Mouse (Mus musculus) cerebellum, postnatal 36 days (tissue): Measurements from ENCODE around the gene Ano6.

ENCODE experiments used
- DNase-seq, 2 experiments: peaks; one replicate each; pipeline ENCODE4 v3.0.0; 2021 to 2022; ENCODE audit warnings: mixed read lengths in 2 of 2

The Ano6 gene

DNA sequence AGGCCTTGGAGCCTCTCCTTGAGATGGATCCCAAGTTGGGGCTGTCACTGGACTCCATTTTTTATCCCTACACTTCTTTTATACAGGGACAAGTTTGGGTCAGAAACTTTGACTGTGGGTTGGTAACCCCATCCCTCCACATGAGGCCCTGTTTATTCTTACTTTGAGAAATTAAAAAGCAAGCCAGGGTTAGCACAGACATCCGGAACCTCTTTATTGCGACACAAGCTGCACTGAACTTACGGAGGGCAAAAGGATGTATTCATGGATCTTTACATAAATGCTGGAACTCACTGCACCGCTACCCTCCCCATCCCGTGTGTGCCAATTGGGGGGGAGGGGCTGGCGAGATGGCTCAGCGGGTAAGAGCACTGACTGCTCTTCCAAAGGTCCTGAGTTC, 105.1 kb downstream of the Ano6 start:
- no peak for DNase-seq

DNA sequence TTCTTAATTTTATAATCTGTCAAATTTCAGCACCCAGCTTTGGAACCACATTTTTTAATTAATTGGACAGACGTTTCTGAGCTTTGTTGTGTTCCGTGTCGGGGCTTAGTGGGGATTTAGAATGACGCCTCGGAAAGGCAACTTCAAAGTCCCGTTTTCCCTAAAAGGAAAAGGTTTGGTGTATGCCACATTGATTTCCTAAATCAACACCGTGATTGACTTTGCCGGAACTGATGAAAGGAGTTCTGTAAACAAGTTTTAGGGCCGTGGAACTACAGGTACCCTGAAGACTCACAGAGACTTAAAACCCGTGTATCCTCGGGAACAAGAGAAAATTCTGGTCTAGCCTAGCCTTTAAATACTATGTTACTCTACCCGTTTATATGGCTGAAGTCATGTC, 107.0 kb downstream of the Ano6 start:
- no peak for DNase-seq

DNA sequence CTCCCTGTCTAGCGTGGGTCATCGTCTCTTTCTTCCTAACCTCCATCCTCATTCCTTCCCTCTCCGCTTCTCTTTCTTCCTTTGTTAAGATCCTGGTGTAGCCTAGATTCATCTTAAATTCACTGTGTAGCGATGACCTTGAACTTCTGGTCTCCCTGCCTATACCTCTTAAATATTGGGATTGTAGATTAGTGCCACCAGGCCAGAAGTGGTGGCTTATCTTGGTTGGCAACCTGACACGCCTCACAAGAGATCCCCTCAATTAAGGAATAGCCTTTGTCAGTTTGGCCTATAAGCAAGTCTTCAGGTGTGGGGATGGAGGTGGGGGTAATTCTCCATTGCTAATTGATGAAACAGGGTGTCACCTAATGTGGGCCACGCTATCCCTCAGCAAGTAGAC, 107.8 kb downstream of the Ano6 start:
- DNase-seq: no peak

DNA sequence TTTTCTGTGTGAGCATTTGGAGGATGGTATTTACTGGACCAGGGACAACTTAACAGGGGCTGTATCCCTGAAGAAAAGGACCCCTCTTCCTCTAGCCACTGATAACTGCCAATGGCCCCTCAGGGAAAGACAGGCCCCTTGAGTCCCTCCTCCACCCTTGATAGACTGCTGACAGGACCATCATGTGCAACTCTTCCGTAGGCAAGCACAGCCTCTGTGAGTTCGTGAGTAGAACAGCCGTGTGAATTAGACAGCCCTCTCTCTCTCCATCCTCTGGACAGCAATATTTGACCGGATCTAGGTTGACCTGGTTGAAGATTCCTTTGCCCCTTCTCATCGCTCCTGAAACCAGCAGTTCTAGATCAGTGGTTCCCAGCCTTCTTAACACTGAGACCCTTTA, 111.8 kb downstream of the Ano6 start:
- no peak for DNase-seq

DNA sequence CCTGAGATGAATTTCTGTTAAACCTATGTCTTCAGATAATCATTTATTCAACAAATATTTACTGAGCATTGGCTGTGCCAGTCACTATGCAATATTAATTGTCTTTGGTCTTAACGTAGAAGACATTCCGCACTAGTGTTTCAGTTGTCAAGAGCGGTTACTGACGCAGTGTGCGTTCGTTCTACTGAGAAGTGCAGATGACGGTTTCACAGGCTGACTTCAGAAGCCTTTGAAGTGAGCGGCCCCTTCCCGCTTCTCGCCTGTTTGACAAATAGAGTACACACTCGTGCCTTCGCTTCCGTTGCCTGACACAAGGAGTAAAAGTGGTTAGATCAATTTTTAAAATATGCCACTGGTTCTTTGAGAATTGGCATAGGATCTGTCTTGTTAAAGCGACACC, 113.6 kb downstream of the Ano6 start:
- no peak for DNase-seq

DNA sequence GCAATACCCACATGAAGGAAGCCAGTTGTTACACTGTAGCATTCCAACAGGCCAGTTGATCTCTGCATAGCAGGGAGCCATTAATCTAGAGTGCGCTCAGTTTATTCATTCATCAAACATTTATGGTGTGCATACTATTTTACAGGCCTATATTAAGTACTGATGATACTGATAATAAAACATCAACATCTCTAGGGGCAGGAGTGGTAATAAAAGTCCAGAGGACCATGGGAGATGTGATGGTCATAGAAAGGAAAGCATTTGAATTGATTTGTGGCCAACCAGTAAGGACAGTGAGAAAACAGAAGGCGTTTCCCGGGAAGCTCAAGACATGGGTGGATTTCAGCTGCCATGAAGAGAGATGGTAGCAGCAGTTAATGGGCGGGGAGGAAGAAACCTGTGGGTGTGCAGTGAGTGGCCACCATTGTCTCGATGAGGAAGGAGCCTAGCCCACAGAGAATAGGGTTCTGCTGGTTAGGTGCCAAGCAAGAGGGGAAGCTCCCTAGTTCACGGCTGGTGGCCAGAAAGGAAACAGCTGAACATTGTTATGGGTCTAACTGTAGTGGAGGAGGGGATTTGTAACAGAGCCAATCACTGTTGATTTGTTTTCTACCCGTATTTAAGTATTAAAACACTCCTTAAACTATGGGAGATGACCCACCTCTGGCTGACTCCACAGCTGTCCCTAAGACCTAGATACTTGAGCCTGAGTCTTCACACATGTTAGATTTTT, 115.5 kb downstream of the Ano6 start:
- DNase-seq: no peak

DNA sequence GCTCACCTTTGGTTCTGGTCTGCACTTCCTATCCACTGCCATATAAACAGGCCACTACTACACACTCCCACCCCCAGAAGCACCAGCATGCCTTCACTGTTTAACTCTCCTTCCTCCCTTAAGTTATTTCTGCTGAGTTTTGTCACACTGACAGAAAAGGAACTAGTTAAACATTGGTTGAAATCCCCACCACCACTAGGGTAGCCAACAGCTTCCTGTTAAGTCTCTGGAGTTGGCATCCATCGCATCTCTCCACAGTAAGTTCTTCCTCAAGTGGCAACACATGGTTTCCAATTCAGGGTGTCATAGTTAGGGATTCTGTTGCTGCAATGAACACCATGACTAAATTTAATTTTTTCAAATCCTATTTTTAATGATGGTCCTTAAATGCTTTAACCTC, 116.2 kb downstream of the Ano6 start:
- DNase-seq: no peak

DNA sequence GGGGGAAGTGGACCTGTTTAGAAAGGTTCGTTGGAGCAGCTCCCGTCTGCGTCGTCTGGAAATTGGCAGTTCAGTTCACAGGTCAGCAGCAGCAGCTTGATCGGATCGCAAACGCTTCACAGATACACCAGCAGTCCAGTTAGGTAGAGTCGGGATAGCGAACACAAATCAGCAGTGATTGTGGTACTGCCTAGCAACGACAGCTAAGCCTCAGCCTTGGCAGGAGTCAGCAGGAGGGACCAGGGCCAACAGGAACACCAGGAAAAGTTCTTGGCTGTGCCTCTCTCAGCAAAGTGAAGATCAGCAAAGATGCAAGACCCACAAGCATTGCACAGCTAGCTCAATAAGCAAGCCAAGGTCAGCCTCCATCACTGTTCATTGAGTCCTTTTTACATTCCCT, 116.7 kb downstream of the Ano6 start:
- DNase-seq: peak in 1 of 2 experiments; percentile 5

DNA sequence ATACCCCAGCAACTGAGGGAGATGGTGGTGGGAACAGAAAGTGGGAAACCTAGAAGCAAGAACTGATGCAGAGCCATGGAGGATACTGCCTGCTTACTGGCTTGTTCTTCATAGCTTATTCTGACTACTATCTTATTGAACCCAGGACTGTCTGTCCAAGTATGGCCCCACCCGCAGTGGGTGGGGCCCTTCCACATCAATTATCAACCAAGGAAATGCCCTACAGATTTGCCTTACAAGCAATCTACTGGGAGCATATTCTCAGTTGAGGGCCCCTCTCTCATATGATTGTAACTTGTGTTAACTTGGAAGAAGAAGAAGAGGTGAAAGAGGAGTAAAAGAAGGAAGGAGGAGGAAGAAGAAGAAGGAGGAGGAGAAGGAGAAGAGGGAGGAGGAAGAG, 117.3 kb downstream of the Ano6 start:
- DNase-seq: no peak

DNA sequence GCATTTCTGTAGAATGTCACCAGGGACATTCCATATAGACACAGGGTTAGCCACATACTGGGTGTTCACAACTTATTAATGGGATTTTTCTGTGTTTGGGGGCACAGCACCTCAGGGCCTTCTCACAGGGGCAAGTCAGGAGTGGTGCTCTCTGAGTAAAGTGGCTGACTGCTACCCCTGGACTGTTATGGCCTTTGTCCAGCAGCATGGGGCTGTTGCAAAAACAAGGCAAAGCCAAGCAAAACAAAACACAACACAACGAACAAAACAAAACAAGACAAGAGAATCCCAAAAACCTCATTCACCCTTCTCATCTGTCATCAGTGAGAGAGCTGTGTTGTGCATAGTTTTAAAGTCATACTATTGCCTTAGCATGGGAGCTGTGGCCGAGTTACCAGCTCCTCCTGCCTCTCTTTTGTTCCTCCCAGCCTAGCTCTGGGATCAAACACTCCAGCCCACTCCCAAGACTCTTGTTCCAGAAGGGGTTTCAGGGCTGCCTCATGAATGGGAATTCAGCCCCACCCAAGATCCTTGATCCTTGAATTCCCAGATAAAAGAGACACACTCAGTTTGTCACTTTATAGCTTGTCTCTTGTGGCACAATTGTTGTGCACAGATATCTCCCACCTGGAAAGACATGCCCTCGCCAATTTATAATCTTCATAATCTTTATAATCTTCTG, 119.6 kb downstream of the Ano6 start:
- DNase-seq: no peak

DNA sequence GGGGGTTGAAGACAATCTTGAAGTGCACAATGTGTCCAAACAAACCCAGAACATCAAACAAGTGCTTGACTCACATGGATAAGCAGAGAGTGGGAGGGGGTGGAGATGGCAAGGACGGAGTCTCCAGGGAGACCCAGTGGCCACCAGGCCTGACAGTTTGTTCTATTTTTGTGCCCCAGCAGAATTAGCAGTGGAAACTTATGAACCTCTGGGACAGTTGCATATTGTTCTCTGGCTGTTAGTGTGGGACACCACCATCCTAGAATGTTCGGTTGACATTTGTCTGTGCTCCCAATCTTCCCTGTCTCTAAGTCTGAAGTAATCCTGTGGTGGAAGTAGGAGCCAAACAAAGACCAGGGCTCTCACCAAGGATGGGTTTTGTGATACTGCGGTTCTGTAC, 124.3 kb downstream of the Ano6 start:
- no peak for DNase-seq

DNA sequence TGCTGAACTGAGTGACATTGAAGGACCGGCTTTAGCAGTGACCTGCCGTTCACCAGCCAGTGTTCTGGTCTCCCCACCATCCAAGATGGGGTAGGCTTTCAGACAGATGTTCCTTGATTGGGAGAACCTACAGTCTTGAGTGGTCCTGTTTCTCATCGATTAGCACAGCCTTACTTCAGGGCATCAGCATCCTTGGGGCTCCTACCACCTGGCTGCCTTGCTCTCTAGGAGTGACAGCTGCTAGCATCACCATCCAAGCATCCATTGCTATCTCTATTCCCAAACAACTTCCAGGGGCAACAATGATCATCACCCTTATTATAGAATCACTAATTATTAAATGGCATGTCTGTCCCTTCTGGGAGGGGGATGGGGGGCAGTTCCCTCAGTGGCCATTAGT, 124.8 kb downstream of the Ano6 start:
- no peak for DNase-seq

DNA sequence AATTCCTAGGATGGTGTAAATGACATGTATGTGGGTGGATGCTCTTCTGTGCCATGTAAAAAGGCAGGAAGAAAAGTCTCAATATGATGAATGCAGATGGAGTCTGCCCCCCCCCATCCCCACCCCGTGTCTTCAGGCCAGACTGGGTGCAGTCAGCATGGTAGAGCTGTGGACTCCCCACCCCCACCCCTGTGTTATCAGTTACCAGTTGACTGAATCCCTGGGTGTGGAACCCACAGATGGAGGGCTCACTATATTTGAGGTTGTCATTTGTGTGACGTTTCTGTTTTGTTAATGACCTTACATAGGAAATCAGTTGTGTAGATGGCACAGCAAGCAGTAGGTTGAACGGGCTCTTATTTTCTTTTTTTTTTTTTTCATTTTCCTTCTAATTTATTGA, 126.7 kb downstream of the Ano6 start:
- DNase-seq: no peak

DNA sequence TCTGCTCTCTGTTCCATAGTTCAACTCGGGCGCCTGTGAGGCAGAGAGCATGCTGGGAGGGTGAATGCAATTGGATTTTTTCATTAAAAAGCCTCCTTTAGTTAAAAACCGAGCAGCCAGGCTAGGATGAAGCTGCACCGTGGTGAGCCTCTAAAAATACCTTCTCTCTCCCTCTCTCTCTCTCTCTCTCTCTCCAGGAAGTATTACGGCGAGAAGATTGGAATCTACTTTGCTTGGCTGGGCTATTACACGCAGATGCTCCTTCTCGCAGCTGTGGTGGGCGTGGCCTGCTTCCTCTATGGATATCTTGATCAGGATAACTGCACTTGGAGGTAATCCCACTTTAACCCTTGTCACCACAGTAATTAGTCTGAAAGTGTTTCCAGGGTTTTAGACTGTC, 129.4 kb downstream of the Ano6 start:
- DNase-seq: no peak

DNA sequence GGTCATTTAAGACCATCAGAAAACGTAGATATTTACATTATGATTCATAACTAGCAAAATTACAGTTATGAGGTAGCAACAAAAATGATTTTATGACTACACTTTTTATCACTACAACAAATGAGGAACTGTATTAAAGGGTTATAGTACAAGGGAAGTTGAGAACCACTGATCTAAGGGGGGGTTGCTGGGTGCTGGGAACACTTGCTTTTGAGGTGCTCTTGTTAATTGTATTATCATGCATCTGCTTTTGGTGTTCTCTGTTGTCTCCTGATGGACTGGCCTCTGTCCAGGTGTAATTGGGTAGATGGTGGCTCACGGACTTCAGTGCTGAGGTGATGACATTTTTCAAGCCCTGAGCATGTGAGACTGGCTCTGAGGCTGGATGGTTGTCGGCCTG, 130.4 kb downstream of the Ano6 start:
- no peak for DNase-seq

DNA sequence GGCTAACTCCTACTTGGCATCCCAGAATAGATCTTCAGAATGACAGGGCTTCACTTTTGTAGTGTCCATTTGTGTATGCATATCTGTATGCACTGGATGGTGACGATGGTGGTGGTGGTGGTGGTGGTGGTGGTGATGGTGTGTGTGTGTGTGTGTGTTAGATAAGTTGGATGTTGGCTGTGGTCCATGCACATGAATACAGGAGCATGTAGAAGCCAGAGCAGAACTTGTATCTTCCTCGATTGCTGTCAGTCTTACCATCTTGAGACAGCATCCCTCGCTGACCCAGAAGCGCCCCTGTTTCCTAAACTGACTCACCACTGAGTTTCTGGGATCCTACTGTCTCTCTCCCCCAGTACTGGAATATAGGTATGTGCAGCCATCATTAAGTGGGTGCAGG, 131.0 kb downstream of the Ano6 start:
- no peak for DNase-seq

DNA sequence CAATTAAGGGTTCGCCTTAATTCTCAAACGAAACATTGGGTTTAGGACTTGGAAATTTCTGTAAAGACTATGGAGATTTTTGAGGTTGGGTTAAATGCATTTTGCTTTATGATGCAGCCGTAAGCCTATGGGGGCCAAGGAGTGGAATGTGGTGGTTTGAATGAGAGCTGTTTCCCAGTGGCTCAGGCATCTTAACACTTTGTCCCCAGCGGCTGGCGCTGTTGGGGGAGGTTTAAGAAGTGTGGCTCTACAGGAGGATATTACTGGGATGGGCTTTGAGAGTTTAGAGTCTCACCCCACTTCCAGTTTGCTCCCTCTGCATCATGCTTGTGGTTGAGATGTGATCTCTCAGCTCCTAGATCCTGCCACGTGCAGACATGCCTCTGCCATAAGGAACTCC, 131.9 kb downstream of the Ano6 start:
- no peak for DNase-seq

DNA sequence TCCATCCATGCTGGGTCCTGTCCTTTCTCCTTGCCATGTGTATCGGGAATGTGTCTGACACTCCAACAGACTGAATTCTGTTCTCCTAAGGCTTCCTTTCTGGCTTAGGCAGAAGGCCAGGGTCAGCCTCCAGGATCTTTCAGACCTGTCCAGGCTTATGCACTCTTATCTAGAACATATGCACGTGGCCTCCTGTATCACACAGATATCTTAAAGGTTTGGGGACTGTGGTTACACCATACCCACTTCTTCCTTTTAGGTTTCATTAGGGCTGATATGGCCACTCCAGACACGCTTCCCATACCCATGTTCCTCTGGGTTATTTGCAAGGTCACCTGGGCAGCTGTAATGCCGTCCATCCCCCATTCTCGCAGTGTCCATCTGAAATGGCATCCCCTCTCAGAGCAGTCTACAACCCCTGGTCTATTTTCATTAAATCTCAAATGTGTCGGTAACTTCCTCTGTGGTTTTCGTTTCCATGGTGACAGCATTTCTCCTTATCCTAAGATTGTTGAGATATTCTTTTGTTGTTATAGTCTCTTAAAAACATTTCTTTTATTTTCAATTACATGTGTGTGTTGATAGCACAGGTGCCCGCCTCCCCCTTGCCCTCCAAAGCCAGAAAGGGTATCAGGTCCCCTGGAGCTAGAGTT, 134.8 kb downstream of the Ano6 start:
- no peak for DNase-seq

DNA sequence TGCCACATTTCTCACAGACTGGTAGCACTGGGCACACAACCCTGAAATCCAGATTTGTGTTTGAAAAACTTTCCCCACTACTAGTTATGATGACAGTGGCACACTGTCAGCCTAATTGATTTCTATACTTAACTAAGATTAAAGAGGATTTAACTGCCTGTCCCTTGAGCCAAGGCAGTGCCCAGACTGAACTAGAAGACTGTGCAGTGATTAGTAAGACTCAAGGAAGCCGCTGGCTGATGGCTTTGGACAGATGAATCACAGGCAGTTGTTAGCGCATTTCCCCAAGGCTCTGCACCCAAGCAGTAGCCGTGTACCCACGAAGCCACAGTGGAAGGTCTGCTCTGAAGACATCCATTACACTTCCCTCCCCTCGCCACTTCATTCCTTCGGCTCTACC, 138.4 kb downstream of the Ano6 start:
- no peak for DNase-seq

DNA sequence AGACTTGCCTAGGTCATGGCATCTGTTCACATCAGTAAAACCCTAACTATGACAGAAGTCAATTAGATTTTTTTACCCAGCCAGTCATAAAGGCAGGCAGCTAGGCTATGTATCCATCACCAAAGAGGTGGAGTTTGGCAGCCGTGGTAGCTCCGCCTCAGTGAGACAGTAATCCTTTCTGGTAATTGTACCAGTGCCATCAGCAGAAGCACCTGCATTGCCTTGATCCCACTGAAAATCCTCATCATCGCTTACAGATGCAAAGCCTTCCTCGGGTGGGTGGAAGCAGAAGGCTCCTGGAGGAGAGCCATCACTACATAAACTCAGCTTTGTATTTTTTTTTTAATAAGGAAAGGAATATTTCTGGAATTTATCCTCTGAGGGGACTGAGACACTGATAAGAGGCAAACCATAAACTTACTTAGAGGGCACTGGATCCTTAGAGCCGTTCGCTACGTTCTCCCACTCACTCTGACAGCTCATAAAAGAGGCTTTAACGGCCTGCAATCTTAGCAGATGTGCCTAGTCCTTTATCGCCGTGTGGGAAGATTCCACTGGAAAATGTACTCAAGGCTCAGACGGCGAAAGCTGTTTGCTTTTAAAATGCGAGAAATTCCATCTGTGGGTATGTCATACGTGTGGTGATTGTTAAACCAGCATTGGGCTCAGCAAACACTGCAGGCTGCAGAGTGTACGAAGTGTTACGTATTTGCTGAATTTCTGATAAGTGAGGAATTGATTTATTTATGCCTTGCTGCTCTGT, 140.6 kb downstream of the Ano6 start:
- no peak for DNase-seq

DNA sequence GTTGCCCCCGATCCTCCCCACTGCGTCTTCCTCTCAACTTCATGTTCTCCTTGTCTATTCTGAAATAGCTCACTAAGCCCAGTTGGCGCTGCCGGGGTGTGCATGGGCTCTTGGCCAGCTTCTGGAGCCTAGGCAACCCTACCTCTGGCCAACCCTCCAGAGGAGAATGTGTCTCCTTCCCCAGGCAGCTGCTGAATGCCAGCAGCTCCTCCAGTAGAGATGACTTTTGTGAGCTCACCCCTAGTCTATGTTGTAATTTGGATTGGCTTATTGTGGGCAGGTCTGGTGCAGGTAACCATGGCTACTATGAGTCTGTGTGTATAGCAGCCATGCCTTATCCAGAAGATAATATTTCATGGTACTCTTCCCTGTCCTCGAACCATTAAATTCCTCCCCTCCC, 141.7 kb downstream of the Ano6 start:
- peak; percentile 10 to 14 for DNase-seq

DNA sequence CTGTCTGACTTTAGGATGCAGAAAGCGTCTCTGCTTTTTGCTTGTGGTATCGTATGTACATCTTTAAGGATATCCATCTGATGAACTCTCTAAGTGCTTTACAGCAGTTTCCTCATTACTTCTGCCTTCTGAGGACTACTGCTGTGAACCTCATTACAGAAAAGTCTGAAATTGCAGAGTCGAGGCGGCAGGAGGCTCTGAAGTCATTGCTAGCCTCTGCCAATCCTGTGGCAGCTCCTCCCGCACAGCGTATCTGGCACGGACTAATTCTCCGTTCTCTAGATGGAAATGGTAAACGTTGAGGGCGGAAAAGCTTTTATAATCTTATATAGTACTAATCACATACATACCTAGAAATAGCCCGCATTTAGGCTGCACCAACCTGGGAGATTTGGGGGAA, 144.5 kb downstream of the Ano6 start:
- DNase-seq: peak; percentile 27 to 30

DNA sequence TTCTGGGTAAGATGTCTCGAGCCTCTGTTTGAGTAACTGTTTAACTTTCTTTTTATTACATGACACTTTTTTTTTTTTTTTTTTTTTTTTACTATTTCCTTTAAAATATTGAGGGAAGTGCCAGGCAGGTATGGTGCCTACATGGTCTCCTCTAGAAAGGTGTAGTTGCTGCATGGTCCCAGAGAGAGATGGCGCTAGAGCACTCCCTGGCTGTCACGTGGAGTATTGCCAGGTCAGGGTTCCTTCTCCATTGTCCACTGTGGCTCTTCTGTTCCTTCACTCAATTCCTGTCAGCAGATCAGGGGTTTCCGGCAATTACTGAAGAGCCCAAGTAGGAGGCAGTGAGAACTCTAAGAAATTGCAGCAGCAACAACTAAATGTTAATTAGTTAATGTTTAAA, 152.8 kb downstream of the Ano6 start:
- DNase-seq: no peak

DNA sequence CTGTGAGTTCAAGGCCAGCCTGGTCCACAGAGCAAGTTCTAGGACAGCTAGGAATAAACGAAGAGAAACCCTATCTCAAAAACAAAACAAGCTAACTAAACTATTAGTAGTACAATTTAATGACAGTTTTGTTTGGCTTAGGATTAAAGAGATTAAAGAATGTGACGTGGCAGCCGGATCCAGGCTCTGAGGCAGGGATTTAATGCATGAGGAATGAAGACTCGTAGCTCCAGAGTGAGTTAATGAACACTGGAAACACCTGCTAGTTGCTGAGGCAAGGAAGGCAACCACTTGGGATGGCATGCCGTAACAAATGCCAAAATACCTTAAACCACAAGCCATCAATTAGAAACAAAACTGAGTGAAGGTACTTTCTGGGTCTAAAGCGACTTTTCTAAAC, 153.7 kb downstream of the Ano6 start:
- no peak for DNase-seq
